Mouse (Mus musculus) megakaryocyte, adult 5-6 weeks (primary cell): ENCODE data around the gene Fam173a. TPM values are rescaled to one million over a fixed set of nuclear protein-coding genes. Genes with fewer than 3 reads are reported as not detected.
A peak's percentile ranks its signal among the peaks of the same experiment; 100 is the strongest.

ENCODE experiments used
- ATAC-seq: 2 replicates; pipeline ENCODE4 v1.8.0; 2016; ENCODE audit warnings: mild to moderate bottlenecking, inconsistent platforms; ENCODE audit not compliant: poor library complexity, severe bottlenecking
- total RNA-seq, 2 experiments: library from RNA; stranded (forward) in 1 of 2; stranded (reverse) in 1 of 2; fragments of 153-499, 151-499 nt in 1 of 2; fragments of 221-1000, 200-1000 nt in 1 of 2; gene quantifications; 2 replicates each; pipeline versions ENCODE4 v1.2.3 to v1.2.4; 2015 to 2017

Fam173a gene
- total RNA-seq, 2 experiments from 2014 or later = 36.5 to 69.7 TPM

DNA sequence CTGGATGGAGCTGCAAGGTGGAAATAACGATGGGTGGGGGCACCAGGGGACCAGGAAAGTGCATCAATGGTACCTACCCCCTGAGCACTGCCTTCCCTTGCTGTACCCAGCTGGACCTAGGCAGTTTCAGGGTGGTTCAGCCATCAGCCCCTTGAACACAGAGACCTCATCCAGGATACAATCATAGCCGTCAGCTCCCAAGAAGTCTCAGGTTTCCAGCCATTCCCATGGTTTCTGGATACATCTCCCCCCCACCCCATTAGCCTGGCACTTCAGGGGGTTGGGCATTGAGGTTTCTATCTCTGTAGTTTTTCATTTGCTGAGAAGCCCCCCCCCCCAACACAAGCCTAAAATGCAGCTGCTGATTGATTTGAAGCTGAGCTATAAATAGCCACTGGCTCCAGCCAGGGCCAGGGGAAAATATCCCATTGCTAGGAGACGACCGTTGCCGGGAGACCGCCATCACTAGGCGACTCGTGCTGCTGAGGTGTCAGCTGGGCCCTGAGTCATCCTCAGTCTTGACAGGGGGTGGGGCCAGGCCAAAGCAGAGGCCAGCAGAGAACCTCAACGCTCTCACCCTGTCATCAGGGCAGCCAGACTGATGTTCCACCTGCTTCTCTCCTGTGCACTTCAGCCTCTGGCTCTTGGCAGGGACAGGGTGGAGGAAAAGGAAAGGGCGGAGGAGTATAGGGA, 10.3 kb upstream of the Fam173a start:
- no peak for ATAC-seq

DNA sequence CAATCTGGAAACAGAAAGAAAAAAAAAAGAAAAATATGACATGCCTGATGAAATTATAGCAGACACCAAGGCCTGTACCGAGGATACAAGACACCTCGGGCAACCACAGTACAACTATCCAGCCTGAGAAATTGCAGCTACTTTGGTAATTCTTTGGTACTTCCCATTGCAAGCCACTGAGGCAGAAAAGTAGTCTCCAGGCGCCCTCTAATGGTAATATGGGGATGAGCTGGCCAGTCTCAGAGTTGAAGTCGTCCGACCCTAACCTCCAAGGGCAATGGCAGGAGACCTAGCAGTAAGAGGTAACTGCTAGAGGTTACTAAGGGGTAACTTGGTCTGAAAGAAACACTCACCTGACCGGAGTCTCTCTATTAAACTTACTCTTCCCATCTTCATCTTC, 8.3 kb upstream of the Fam173a start:
- peak; percentile 84 for ATAC-seq

DNA sequence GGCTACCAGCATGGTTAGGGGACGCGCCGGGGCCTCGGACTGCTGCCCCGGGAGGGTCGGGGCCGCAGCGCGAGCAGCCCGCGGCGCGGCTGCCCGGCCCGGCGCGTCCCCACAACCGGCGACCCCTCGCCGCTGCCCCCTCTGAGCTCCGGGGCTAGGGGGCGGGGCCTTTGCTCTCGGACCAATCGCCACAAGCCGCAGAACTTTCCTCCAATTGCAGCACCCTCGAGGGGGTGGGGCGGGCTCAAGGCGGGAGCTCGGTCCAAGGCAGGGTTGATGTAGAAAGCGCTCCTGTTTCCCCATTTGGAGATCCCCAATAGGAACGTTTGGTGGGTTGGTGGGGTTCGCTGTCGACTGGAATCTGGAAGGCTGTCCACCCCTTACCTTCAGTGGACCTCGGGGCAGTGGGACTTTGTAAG, 4.3 kb upstream of the Fam173a start, which contains the start of gene Metrn:
Gene Metrn, minus strand, starts transcription at position 186 of the 419 bp plus-strand sequence.
- ATAC-seq = peak; percentile 80

DNA sequence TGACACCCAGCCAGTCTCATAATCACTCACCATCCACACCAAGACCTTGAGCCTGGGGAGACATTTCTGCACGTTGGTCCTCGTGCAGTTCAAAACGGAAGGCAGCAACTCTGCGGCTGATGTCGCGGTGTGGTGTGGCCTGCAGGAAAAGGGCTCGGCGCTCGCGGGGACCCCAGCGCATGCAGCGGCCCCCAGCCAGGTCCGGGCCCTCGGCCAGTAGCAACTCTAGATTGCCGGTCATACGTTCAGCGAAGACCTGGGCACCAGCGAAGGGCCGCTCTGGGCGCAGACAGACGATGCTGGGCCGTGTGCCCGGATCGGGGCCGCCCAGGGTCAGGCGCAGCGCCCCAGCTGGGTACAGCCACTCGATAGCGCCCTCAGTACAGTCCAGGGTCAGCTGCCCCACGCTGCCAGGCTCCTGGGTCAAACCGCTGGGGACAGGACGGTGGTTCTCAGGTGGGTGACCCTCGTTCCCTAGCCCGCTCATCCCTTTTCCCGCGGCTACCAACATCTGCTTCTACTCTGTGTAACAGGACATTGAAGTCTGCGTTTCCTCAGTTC, 3.6 kb upstream of the Fam173a start:
- ATAC-seq = no peak

DNA sequence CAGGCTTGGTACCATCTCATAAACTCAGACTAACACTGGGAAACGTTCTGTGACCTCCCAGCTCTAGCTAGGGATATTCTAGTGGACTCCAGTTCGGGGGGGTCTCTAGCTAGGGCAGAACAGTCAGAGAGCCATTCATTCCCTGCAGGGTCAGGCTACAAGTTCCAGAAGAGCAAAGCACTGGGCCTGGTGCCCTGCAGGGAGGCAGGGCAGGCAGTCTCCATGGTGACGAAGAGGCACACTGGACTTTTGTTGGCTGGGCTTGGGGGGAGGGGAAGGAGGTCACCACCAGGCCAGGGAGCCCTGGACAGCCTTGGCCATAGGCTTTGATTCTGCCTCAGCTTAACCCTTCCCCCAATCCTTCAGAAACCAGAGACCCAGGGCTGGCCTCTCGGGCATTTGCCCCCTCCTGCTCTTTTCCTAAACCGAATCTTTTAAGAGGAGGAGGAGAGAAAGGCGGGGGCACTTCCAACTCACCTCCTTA, 3.0 kb upstream of the Fam173a start, which contains the start of gene AC134908.4:
Gene AC134908.4, minus strand, starts transcription at position 51 of the 484 bp plus-strand sequence.
- no peak for ATAC-seq

DNA sequence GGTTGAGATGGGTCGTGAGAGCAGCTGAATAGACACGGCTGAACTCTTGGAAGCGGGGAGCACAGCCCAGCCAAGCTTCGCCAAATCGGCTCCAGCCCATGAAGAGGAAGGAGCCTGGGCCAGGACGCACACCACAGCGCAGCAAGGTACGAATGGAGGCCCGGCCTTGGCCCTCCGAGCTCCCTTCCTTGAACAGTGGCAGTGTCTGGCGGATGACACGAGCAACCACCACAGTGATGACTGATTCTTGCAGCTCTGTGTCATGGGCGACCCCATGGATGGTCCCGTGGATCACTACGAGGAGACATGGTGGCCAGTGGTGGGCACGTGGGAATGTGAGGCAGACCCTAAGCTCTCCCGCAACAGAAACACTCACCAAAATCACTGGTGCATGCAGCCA, 2.3 kb upstream of the Fam173a start:
- no peak for ATAC-seq

DNA sequence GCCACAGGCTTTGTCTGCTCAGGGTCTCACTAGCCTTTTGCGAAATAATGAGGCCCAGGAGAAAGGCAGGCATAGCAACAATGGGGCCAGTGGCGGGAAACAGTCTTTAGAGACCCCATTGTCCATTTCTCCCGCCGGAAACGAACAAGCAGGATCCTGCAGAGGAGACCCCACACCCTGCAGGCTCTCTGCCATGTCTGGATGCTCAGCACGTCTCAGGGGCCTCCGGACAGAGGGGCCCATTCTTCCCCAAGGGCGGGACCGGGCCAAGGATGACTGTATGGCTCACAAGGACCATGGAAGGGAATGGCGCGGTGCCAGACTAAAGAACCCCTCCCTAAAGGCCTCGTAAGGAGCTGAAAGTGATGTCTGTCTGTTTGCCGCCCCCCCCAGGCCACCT, 1.5 kb upstream of the Fam173a start:
- no peak for ATAC-seq

DNA sequence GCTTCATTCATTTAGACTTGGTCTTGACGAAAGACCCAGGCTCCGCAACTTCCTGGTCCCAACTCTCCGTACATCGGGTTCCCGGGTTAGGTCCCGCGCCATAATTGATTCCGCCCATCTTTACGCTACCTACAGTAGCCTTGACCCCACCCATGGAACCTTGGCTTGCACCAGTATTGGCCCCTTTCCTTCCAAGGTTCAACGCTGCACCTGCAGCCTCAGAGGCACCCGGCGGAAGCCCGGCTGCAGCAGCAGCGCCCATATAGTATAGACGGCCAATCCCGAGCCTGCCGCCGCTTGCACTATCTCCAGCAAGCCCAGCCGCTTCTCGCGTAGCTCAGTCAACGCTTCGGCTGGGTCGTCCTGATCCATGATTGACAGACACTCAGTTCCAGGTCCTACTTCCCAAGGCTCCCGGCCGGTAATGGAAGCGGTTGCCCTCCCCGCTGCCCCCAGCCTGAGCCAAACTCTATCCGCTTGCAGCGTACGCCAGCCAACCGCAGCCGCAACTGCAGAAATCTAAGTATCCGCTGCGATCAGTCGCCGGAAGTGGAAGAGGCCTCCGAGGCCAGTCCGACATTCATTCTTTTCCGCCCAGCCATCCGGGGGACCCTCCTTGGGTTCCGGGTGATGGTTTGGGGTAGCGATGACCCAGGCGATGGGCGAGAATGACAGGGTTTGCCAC, 716 bp downstream of the Fam173a start:
- peak; percentile 84 for ATAC-seq

DNA sequence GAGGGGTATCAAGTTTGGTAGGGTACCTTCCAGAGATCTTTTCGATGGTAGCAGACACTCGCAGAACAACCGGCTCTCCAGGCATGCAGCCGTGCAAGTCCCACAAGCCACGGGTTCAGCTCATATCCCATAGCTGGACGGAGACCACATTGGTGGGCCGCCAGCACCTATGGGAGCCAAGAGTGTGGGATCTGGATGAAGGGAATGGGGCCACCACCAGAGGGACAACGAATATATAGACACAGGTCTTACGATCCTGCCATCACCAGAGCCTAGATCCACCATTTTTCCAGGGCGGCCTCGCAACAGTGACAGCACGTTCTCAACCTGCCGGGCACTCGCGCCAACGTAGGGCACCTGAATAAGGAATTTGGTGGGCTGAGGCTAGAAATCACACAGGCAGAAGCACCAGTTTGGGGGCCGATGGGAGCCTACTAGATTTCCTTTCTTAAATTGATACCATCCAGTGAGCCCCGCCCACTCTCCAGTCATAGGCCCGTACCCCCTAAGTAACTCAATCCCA, 1.3 kb downstream of the Fam173a start:
- no peak for ATAC-seq

DNA sequence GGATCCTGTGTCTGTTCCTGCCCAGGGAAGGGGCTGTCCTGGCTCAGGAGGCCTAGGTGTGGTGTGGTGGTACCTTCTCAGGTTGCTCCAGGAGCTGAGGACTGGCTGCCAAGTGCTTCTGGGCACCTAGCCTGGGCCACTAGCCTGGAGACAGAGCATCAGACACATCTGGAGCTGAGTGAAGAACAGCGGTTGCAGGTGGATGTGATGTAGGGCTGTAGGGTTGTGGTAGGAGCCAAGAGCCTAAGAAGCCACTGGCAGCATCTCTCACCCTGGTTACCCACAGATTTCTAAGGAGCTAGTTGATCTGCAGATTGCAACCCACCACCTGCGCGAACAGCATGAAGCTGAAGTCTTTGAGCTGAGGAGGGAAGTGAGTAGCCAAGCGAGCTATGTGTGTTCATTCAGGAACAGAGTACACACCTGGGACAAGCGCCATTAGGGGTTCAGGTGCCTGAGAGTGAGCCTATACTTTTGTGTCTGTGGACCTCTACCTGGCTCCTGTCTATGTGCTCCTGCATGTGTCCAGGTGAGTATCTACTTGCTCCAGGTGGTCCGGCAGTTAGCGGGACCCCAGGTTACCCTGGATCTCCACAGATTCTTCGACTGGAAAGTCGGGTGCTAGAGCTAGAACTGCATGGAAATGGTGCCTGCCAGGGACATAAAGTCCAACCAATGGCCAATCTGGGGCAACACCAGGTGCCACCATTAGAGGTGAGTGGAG, 5.8 kb downstream of the Fam173a start:
- ATAC-seq = no peak

DNA sequence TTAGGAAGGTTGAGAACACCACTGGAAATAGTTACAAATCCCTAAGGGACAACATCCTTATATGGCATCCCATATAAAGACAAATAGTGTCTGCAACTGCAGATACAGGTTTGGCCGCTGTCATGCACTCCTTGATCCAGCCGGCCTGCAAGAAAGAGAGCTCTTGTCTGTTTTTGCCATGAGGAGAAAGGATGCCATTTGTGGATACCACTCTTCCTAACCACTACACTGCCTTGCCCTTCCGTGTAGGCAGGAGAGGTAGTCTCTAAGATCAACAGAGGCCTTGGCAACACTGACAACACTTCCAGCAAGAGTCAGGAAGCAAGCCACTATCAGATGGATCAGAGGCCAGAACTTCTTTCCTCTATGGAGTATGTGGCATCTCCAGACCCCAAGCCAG, 6.4 kb downstream of the Fam173a start, which contains the start of gene Ccdc78:
Gene Ccdc78, plus strand, starts transcription at position 301 of the 400 bp plus-strand sequence.
- no peak for ATAC-seq

DNA sequence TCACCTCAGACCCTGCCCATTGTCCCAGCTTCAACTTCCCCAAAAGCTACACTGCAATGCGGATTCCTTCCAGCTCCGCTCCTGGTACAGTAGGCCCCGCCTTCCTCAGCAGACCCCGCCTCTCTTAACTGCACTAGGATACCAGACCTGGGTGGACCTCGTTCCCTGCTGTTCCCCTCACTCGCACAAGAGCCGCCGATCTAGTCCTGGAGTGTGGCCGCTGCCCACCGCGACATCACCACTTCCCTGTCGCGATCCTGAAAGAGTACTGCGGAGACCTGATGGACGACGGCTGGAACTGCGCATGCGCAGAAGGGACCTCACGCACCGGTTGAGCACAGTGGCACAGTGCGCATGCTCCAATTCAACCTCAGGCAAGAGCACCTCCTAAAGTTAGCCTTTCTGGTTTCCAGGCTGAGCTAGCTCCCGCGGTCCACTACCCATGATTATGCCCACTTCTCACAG, 7.4 kb downstream of the Fam173a start, which contains the start of gene Haghl:
Gene Haghl, minus strand, starts transcription at position 393 of the 465 bp plus-strand sequence.
- peak; percentile 94 for ATAC-seq

DNA sequence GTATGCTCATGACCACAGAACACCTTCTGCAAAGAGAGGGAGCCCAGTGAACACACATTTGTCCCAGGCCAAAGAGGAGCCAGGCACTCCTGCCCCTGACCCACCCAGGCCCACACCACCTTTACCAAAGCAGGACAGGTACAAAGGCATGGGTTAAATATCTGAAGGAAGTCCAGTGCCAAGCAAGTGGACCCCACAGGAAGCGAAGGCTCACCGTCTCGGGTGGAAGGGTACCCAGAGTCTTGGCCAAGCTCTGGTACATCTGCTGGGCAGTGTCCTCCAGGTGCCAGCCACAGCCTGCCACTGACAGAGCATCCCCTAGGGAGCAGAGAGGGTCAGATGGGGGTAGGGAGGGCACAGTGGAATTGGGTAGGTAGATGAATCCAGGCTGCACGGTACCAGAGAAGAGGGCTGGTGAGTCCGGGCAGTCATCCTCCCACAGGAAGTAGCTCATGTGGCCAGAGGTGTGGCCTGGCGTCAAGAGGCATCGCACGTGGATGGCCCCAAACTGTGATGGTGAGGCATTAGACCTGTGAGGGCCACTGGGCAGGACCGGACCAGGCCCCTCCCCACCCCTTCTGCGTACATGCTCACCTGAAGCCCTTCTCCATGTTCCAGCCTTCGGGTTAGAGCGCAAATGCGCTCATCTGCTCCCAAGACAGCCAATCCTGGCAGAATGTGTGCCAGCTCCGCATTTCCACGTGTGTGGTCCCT, 8.7 kb downstream of the Fam173a start:
- no peak for ATAC-seq

DNA sequence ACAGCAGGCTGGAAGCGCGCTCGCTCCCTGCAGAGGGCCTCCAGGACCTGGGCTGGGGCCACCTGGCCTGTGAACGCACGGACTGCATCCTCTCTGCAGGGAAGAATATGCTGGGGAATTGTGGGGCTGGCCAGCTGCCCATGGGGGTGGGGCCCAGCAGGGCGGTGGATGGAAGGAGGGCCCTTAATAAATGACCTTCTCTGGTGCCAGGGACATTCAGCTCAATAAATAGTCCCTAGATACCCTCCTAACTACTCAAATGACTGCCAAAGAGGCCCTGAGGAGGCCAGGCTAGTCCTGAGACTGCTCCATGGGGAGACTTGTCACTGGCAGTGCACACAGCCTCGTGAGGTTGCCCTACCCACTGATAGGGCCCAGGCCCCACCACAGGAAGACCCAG, 9.6 kb downstream of the Fam173a start:
- ATAC-seq = no peak

DNA sequence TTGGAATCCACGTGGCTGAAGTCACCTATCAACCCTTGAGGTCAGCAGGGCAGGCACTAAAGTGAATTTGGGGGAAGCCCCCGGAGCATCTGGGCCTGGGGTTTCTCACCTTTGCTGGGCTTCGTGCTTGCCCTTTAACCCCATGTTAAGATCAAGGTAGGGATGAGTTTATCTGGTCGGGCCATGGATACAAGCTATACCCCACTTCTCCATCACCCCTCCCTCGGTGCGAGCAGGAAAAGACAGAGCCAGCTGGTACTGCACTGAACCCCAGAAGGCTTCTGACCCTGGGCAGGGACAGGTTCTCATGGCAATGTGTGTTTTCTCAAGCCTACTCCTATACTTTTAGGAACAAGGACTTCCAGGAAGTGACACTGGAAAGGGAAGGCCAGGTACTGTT, 11.4 kb downstream of the Fam173a start:
- no peak for ATAC-seq

DNA sequence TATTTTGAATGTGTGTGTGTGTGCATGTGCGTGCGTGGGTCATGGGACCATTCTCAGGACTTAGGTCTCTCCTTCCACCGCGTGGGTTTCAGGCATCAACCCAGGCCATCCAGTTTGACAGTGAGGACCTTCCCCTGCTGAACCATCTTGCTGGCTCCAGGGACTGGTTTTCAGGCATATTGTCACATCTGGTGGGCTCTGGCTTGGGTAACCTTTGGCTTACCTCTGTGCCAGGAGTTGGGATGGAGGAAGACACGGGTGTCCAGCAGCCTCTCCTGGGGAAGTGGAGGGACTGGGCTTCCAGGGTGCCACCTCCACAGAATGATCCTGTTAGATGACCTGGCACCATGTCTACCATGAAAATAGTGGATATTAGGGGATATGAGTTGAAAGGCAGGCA, 14.8 kb downstream of the Fam173a start:
- ATAC-seq = no peak

DNA sequence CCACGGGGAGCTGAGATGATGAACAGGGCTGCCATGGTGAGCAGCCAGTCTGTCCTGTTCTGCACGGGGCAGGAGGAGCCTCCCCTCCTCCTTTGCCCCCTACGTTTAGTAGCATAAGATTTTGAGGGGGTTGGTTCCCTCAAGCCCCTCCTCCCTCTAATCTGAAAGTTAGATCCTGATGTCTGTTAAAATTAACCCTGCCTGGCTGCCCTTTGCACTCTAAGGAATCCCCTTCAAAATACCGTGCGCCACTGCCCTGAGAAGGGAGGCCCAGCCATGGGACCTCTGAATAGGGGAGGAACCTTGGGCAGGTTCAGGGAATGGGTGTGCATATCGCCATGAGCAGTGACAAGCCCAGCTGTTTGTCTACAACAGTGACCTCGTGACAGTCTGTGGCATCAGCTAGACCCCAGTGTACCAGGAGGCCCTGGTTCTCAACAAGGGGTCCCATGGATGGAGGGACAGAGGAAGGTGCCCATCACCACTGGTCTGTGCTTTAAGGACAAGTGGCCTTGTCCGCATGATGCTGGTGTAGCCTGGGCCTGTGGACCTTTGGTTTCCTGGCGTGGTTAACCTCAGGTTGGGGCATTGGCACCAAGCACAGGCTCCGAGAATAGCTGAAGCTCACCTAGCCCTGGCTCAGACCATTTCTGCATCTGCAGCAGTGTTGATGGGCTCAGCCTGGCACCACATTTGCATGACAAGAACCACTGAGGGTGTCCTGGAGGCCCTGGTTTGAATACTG, 17.2 kb downstream of the Fam173a start:
- no peak for ATAC-seq

DNA sequence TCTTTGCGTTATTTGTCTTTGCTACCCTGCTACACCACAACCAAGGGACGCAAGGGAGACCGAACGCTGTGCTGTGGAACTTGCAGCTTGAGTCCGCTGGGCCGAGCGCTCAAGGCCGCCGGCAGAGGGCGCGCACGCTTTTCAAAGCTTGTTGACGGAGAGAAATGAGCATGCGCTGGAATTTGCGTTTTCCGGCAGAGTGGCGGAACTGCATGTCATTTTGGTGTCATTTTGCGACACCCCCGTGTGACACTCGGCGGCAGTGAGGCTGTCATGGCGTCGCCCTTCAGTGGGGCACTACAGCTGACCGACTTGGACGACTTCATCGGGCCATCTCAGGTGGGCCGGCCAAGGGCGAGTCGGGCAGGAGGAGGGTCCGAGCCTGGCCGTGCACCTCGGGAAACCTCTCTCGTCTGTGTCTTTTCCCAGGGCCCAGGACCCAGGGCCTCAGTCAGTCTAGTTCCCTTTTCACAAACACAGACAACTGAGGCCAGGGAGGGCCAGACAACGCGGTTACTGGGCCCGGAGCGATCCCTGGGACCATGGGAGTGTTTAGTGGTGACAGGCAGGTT, 19.1 kb downstream of the Fam173a start, which contains the start of gene Narfl:
Gene Narfl, plus strand, starts transcription at position 228 of the 572 bp plus-strand sequence.
- ATAC-seq = peak; percentile 98

DNA sequence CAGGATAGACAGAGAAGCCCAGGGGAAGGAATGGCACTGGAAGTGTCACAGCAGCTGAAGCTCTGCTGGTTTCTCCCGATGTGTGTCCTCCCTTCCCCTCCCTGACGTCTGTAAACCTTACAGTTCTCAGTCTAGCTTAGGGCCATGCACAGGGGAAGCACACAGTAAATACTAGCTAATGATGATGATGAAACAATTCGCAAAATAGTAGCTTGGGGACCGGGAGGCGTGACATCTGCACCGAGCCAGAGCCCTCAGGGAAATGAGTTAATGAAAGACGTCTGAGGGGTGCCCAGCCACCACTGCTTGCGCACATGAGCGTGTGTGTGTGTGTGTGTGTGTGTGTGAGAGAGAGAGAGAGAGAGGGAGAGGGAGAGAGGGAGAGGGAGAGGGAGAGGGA, 23.4 kb downstream of the Fam173a start:
- no peak for ATAC-seq
